In genomic region chr7:98771134-98771775, GRCm38 (mm10) we compare ENCODE assay signal across 13 mouse cellular contexts.
DNase-seq lines count a peak whose midpoint lies in the region; ATAC-seq and TF ChIP-seq lines count a peak whose summit lies in the region.
"Had no signal": no experiment of that assay in that cellular context is flagged by ENCODE, and none has a peak within 500 bp of the region (broad histone marks: within the 10 kb centered on the region; RNA-seq: fewer than 3 reads in every experiment).

No protein-coding gene starts in this region.

- H3K4me1 ChIP-seq in liver, embryonic 11.5 days (replicated peaks; ENCODE audit: control insufficient read depth, insufficient read depth, low read length), result peaks cover 6% of the 10 kb centered on the region; the same call in 1 of the 2 replicates
- peaks cover 3 to 9% of the 10 kb centered on the region in 2 experiments; a peak in 3 of 4 replicates for H3K4me1 ChIP-seq in MEL (ENCODE audit: control insufficient read depth in 1 of 2, insufficient read depth in 2 of 2, low read length in 2 of 2)
- peaks cover 19% of the 10 kb centered on the region for H3K4me1 ChIP-seq in embryonic facial prominence, embryonic 14.5 days (ENCODE audit: control insufficient read depth, insufficient read depth, low read length)
- no peaks in the 10 kb centered on the region for H3K4me1 ChIP-seq in hindbrain, embryonic 11.5 days (replicated peaks; ENCODE audit: control insufficient read depth, insufficient read depth, low read length)
- H3K4me1 ChIP-seq in forebrain, embryonic 11.5 days (replicated peaks; ENCODE audit: control insufficient read depth, insufficient read depth, low read length), result 0 out of 2 replicates have a peak, but pooled peaks cover 3% of the 10 kb centered on the region

- H3K4me3 ChIP-seq in liver, embryonic 11.5 days (ENCODE audit: low read depth, low read length), result no peak overlapping the region
- peak overlapping the region; percentile 21 to 46 for H3K4me3 ChIP-seq in MEL (ENCODE audit: control insufficient read depth in 1 of 2, insufficient read depth in 1 of 2, low read depth in 2 of 2, low read length in 2 of 2)
- no peak overlapping the region for H3K4me3 ChIP-seq in embryonic facial prominence, embryonic 14.5 days (ENCODE audit: low read depth, low read length)
- no peak overlapping the region for H3K4me3 ChIP-seq in hindbrain, embryonic 11.5 days (ENCODE audit: low read depth, low read length)
- no peak overlapping the region for H3K4me3 ChIP-seq in forebrain, embryonic 11.5 days (ENCODE audit: low read depth, low read length)
- H3K4me3 ChIP-seq: heart, embryonic 12.5 days had no signal

- TF ChIP-seq CTCF in MEL (IDR thresholded peaks at IDR 0.05 in 2 of 3, conservative IDR thresholded peaks at IDR 0.05 in 1 of 3; ENCODE audit: control insufficient read depth in 1 of 3, insufficient read depth in 1 of 3, low read depth in 2 of 3, low read length in 3 of 3, poor library complexity in 1 of 3, severe bottlenecking in 1 of 3), result no peak

- TF ChIP-seq RAD21 in MEL (IDR thresholded peaks at IDR 0.05; ENCODE audit: low read depth, low read length), result no peak

- 40% methylated on average over 7 of the region's 7 CpGs for WGBS in liver, embryonic 11.5 days
- WGBS in embryonic facial prominence, embryonic 14.5 days, result 45% methylated on average over 7 of the region's 7 CpGs
- 52% methylated on average over 7 of the region's 7 CpGs for WGBS in hindbrain, embryonic 11.5 days
- 47% methylated on average over 7 of the region's 7 CpGs for WGBS in forebrain, embryonic 11.5 days

- H3K79me2 ChIP-seq in MEL (ENCODE audit: control insufficient read depth, insufficient read depth, low read length, poor library complexity), result no peaks in the 10 kb centered on the region

- DNase-seq in liver, embryonic 11.5 days (ENCODE audit: low spot score), result no peak
- DNase-seq in liver, result no peak
- DNase-seq in MEL (ENCODE audit: low read depth, low spot score), result no peak
- peak; percentile 37 for DNase-seq in cerebellum, adult 11-12 months
- no peak for DNase-seq in embryonic facial prominence, embryonic 14.5 days (ENCODE audit: low spot score)
- no peak for DNase-seq in hindbrain, embryonic 11.5 days (ENCODE audit: low spot score)
- no peak for DNase-seq in forebrain, embryonic 11.5 days (ENCODE audit: low spot score)
- DNase-seq: adrenal gland, adult 2 months; lung, postnatal 36 days had no signal

- no peak overlapping the region for H3K9ac ChIP-seq in liver, embryonic 11.5 days (ENCODE audit: low read depth, low read length)
- H3K9ac ChIP-seq in MEL (ENCODE audit: control insufficient read depth, low read depth, low read length, poor library complexity, severe bottlenecking), result peak overlapping the region; percentile 44
- H3K9ac ChIP-seq in embryonic facial prominence, embryonic 14.5 days (ENCODE audit: low read depth, low read length), result no peak overlapping the region
- no peak overlapping the region for H3K9ac ChIP-seq in hindbrain, embryonic 11.5 days (ENCODE audit: low read depth, low read length)
- H3K9ac ChIP-seq in forebrain, embryonic 11.5 days (ENCODE audit: low read length), result no peak overlapping the region
- H3K9ac ChIP-seq: heart, embryonic 12.5 days had no signal

- H3K27me3 ChIP-seq in liver, embryonic 11.5 days (replicated peaks; ENCODE audit: control insufficient read depth, insufficient read depth, low read length), result no peaks in the 10 kb centered on the region
- H3K27me3 ChIP-seq in MEL (ENCODE audit: control insufficient read depth in 1 of 2, insufficient read depth in 2 of 2, low read length in 2 of 2), result no peaks in the 10 kb centered on the region
- H3K27me3 ChIP-seq in embryonic facial prominence, embryonic 14.5 days (replicated peaks; ENCODE audit: control insufficient read depth, insufficient read depth, low read length), result no peaks in the 10 kb centered on the region
- no peaks in the 10 kb centered on the region for H3K27me3 ChIP-seq in hindbrain, embryonic 11.5 days (ENCODE audit: control insufficient read depth, insufficient read depth, low read length)
- no peaks in the 10 kb centered on the region for H3K27me3 ChIP-seq in forebrain, embryonic 11.5 days (ENCODE audit: control insufficient read depth, insufficient read depth, low read length)
- H3K27me3 ChIP-seq: heart, embryonic 12.5 days had no signal

- TF ChIP-seq EP300 in MEL (IDR thresholded peaks at IDR 0.05; ENCODE audit: low read depth in 1 of 2, low read length in 2 of 2), result no peak

- no peak for ATAC-seq in liver, embryonic 11.5 days (replicated peaks; ENCODE audit: low FRiP score)
- ATAC-seq in embryonic facial prominence, embryonic 14.5 days (ENCODE audit: low read depth), result no peak
- ATAC-seq in hindbrain, embryonic 11.5 days (ENCODE audit: low FRiP score), result no peak
- ATAC-seq in forebrain, embryonic 11.5 days (replicated peaks; ENCODE audit: low FRiP score), result no peak
- ATAC-seq: CD4-positive, CD25-positive, alpha-beta regulatory T cell, adult 4 months; hindbrain, embryonic 16.5 days had no signal

- H3K27ac ChIP-seq in liver, embryonic 11.5 days (ENCODE audit: low read depth, low read length), result no peak overlapping the region
- H3K27ac ChIP-seq in MEL (ENCODE audit: control insufficient read depth, low read depth, low read length), result peak overlapping the region; percentile 43
- peak overlapping the region; percentile 33; the same call in 1 of the 2 replicates for H3K27ac ChIP-seq in embryonic facial prominence, embryonic 14.5 days (replicated peaks; ENCODE audit: low read depth, low read length)
- H3K27ac ChIP-seq in hindbrain, embryonic 11.5 days (ENCODE audit: low read depth, low read length), result no peak overlapping the region
- no peak overlapping the region for H3K27ac ChIP-seq in forebrain, embryonic 11.5 days (ENCODE audit: low read depth, low read length)
- H3K27ac ChIP-seq: kidney, postnatal 0 days had no signal

- no peaks in the 10 kb centered on the region for H3K9me3 ChIP-seq in liver, embryonic 11.5 days (ENCODE audit: control insufficient read depth, low read length)
- no peaks in the 10 kb centered on the region for H3K9me3 ChIP-seq in MEL (replicated peaks; ENCODE audit: insufficient read depth, low read length)
- no peaks in the 10 kb centered on the region for H3K9me3 ChIP-seq in embryonic facial prominence, embryonic 14.5 days (ENCODE audit: control insufficient read depth, low read length)
- H3K9me3 ChIP-seq in hindbrain, embryonic 11.5 days (ENCODE audit: control insufficient read depth, low read length), result no peaks in the 10 kb centered on the region
- H3K9me3 ChIP-seq in forebrain, embryonic 11.5 days (ENCODE audit: control insufficient read depth, low read length), result no peaks in the 10 kb centered on the region
- H3K9me3 ChIP-seq: heart, embryonic 12.5 days had no signal

- peak overlapping the region; percentile 42 for H3K4me2 ChIP-seq in liver, embryonic 11.5 days
- H3K4me2 ChIP-seq in embryonic facial prominence, embryonic 14.5 days (ENCODE audit: low read depth, low read length), result no peak overlapping the region
- no peak overlapping the region for H3K4me2 ChIP-seq in hindbrain, embryonic 11.5 days (replicated peaks; ENCODE audit: low read depth, low read length)
- H3K4me2 ChIP-seq in forebrain, embryonic 11.5 days (ENCODE audit: low read depth, low read length, severe bottlenecking), result no peak overlapping the region

- H3K36me3 ChIP-seq in liver, embryonic 11.5 days (ENCODE audit: control insufficient read depth, insufficient read depth, low read length), result no peaks in the 10 kb centered on the region
- H3K36me3 ChIP-seq in MEL (ENCODE audit: control insufficient read depth in 1 of 2, insufficient read depth in 2 of 2, low read length in 2 of 2), result no peaks in the 10 kb centered on the region
- no peaks in the 10 kb centered on the region for H3K36me3 ChIP-seq in embryonic facial prominence, embryonic 14.5 days (ENCODE audit: control insufficient read depth, insufficient read depth, low read length)
- H3K36me3 ChIP-seq in hindbrain, embryonic 11.5 days (ENCODE audit: control insufficient read depth, insufficient read depth, low read length), result no peaks in the 10 kb centered on the region
- no peaks in the 10 kb centered on the region for H3K36me3 ChIP-seq in forebrain, embryonic 11.5 days (ENCODE audit: control insufficient read depth, insufficient read depth, low read length)
- H3K36me3 ChIP-seq: heart, embryonic 12.5 days had no signal

- TF ChIP-seq POLR2A in MEL (IDR thresholded peaks at IDR 0.05; ENCODE audit: control insufficient read depth in 1 of 2, insufficient read depth in 1 of 2, low read depth in 1 of 2, low read length in 2 of 2, poor library complexity in 1 of 2), result no peak

TF ChIP-seq in MEL, 35 proteins besides CTCF, POLR2A, EP300 and RAD21:
- no peak for TF ChIP-seq RCOR1 (IDR thresholded peaks at IDR 0.05; ENCODE audit: low read depth, low read length)
- no peak for TF ChIP-seq ZMIZ1 (IDR thresholded peaks at IDR 0.05; ENCODE audit: low read depth, low read length)
- TF ChIP-seq TCF12 (IDR thresholded peaks at IDR 0.05; ENCODE audit: low read depth, low read length), result no peak

Comparison
In these comparisons a context has a peak if more than half of its experiments do, and no peak if none do; other contexts are left out.
1. H3K27ac ChIP-seq: peak in MEL (single experiment) and embryonic facial prominence, embryonic 14.5 days (single experiment); none in liver, embryonic 11.5 days (single experiment), hindbrain, embryonic 11.5 days (single experiment) and forebrain, embryonic 11.5 days (single experiment).
2. H3K4me3 ChIP-seq: peak in MEL (2 of 2); none in liver, embryonic 11.5 days (single experiment), embryonic facial prominence, embryonic 14.5 days (single experiment), hindbrain, embryonic 11.5 days (single experiment) and forebrain, embryonic 11.5 days (single experiment).